Mouse (Mus musculus) brain, embryonic 14.5 days (tissue): Measurements from ENCODE around the gene Med19.

Source experiments
- CTCF ChIP-seq: fragments of 200-500 bp; IDR thresholded peaks from 2 replicates; pipeline ENCODE4 v1.5.1; 2012; ENCODE audit warnings: inconsistent platforms, mild to moderate bottlenecking, moderate library complexity, borderline replicate concordance; ENCODE audit not compliant: insufficient read depth, insufficient read length; ENCODE audit errors: extremely low read depth
- POLR2A ChIP-seq: fragments of 200-500 bp; IDR thresholded peaks from 2 replicates; pipeline ENCODE4 v1.6.1; 2012; ENCODE audit warnings: mild to moderate bottlenecking, inconsistent platforms, borderline replicate concordance; ENCODE audit not compliant: poor library complexity, insufficient read depth, insufficient read length, severe bottlenecking; ENCODE audit errors: extremely low read depth

DNA sequence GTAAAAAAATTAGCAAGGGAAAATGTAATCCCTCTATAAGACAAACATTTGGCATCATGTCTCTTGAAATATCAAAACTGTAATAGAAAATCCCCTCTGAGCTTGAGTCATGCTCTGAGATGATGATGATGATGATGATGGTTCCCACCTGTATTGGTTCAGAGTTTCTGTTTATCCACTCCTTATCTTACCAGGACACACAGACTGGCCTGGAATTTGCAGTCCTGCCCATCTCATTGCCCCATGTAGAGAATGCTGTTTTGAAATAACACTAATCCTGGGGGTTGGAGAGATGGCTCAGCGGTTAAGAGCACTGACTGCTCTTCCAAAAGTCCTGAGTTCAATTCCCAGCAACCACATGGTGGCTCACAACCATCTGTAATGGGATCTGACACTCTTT lies 54.2 kb downstream of the Med19 start:
- TF ChIP-seq CTCF (no peak), POLR2A (no peak)
